Mouse (Mus musculus) heart, embryonic 12.5 days (tissue): ENCODE data around the gene Misp. TPM values are rescaled to one million over a fixed set of nuclear protein-coding genes. Genes with fewer than 3 reads are reported as not detected.

Experiments used
- ATAC-seq: fragments of 200-750 bp; cut with Nextera tagmentation; 2 replicates; pipeline ENCODE4 v1.8.0; 2017; ENCODE audit warnings: moderate TSS enrichment, moderate library complexity; ENCODE audit not compliant: insufficient number of reproducible peaks, low FRiP score
- H3K27ac ChIP-seq: fragments of 300-500 bp; sonication (generic); 2 replicates; pipeline ENCODE4 v1.5.1; 2016; ENCODE audit warnings: mild to moderate bottlenecking, moderate library complexity; ENCODE audit not compliant: poor library complexity, severe bottlenecking
- H3K27me3 ChIP-seq: fragments of 300-500 bp; sonication (generic); replicated peaks from 2 replicates; pipeline ENCODE4 v1.6.1; 2016; ENCODE audit warnings: mild to moderate bottlenecking, moderate library complexity
- H3K36me3 ChIP-seq: fragments of 300-500 bp; sonication (generic); 2 replicates; pipeline ENCODE4 v1.6.1; 2016; ENCODE audit warnings: mild to moderate bottlenecking, moderate library complexity
- H3K4me1 ChIP-seq: fragments of 300-500 bp; sonication (generic); replicated peaks from 2 replicates; pipeline ENCODE4 v1.6.1; 2016; ENCODE audit warnings: mild to moderate bottlenecking
- H3K4me2 ChIP-seq: fragments of 300-500 bp; sonication (generic); 2 replicates; pipeline ENCODE4 v1.6.1; 2016; ENCODE audit warnings: mild to moderate bottlenecking, moderate library complexity
- H3K4me3 ChIP-seq: fragments of 300-500 bp; sonication (generic); 2 replicates; pipeline ENCODE4 v1.5.1; 2016; ENCODE audit warnings: mild to moderate bottlenecking
- H3K9ac ChIP-seq: fragments of 300-500 bp; sonication (generic); 2 replicates; pipeline ENCODE4 v1.6.1; 2016; ENCODE audit warnings: mild to moderate bottlenecking, moderate library complexity
- H3K9me3 ChIP-seq: fragments of 300-500 bp; sonication (generic); replicated peaks from 2 replicates; pipeline ENCODE4 v1.6.1; 2016; ENCODE audit warnings: mild to moderate bottlenecking, moderate library complexity
- WGBS: fragments of 180-500 bp; shearing (Covaris S2); methylation state at CpG from one replicate; pipeline ENCODE4 v1.1.7; 2016; 5-methylcytosine and 5-hydroxymethylcytosine counted together
- polyA plus RNA-seq: library from polyadenylated mRNA; unstranded; fragments of >200 nt; fragmentation: Nextera tagmentation; extraction: Ambion mirVana; gene quantifications from 2 replicates; pipeline ENCODE4 v1.2.1, GENCODE M21; 2016

Gene Misp
- polyA plus RNA-seq, 1 experiment from 2014 or later = 0.40 TPM

- WGBS = 40% methylated on average over 6 of the region's 6 CpGs
- Histone ChIP-seq H3K36me3 (peaks cover 11% of the 10 kb centered on the region), H3K4me2 (0 out of 2 replicates have a peak overlapping the region, but pooled peaks have one; percentile 11), H3K4me3 (no peak overlapping the region), H3K27me3 (no peaks in the 10 kb centered on the region; the same call in 1 of the 2 replicates), H3K4me1 (peaks cover 27% of the 10 kb centered on the region), H3K9ac (no peak overlapping the region), H3K9me3 (no peaks in the 10 kb centered on the region), H3K27ac (peak overlapping the region; percentile 32; the same call in 1 of the 2 replicates)
- ATAC-seq = peak; percentile 44
Observed at GRCm38 (mm10) chr10:79824413-79824812, 3.6 kb downstream of the Misp start.

GRCm38 (mm10) chr10:79831583-79831982 is 10.8 kb downstream of the Misp start:
- Histone ChIP-seq H3K27ac (no peak overlapping the region), H3K4me1 (peaks cover 6% of the 10 kb centered on the region; the same call in 1 of the 2 replicates), H3K4me2 (no peak overlapping the region), H3K27me3 (no peaks in the 10 kb centered on the region; the same call in 1 of the 2 replicates), H3K9me3 (no peaks in the 10 kb centered on the region), H3K4me3 (no peak overlapping the region), H3K9ac (no peak overlapping the region), H3K36me3 (no peaks in the 10 kb centered on the region)
- ATAC-seq = no peak
- 84% methylated on average over 3 of the region's 3 CpGs for WGBS

- Histone ChIP-seq H3K4me2 (no peak overlapping the region), H3K36me3 (no peaks in the 10 kb centered on the region), H3K9me3 (peaks cover 4% of the 10 kb centered on the region; the same call in 1 of the 2 replicates), H3K27me3 (no peaks in the 10 kb centered on the region), H3K4me3 (no peak overlapping the region), H3K4me1 (peaks cover 6% of the 10 kb centered on the region; the same call in 1 of the 2 replicates), H3K9ac (peak overlapping the region; percentile 26; the same call in 1 of the 2 replicates), H3K27ac (no peak overlapping the region)
- ATAC-seq = no peak
- WGBS = 65% methylated on average over 7 of the region's 7 CpGs
Observed at GRCm38 (mm10) chr10:79832026-79832785, 11.4 kb downstream of the Misp start.

GRCm38 (mm10) chr10:79832786-79833181 is 12.0 kb downstream of the Misp start:
- no peaks in the 10 kb centered on the region for H3K36me3 ChIP-seq
- no peak overlapping the region; the same call in 1 of the 2 replicates for H3K9ac ChIP-seq
- WGBS = 70% methylated on average over 9 of the region's 9 CpGs
- no peak overlapping the region for H3K4me2 ChIP-seq
- no peak for ATAC-seq
- H3K9me3 ChIP-seq = peaks cover 4% of the 10 kb centered on the region; the same call in 1 of the 2 replicates
- no peak overlapping the region for H3K27ac ChIP-seq
- H3K4me1 ChIP-seq = peaks cover 6% of the 10 kb centered on the region; the same call in 1 of the 2 replicates
- H3K4me3 ChIP-seq = no peak overlapping the region
- no peaks in the 10 kb centered on the region for H3K27me3 ChIP-seq

- H3K4me3 ChIP-seq = no peak overlapping the region
- 0 out of 2 replicates have a peak overlapping the region, but pooled peaks have one; percentile 15 for H3K9ac ChIP-seq
- 0 out of 2 replicates have a peak, but pooled peaks have one; percentile 43 for ATAC-seq
- no peaks in the 10 kb centered on the region for H3K36me3 ChIP-seq
- 18% methylated on average over 9 of the region's 9 CpGs for WGBS
- no peaks in the 10 kb centered on the region for H3K27me3 ChIP-seq
- peak overlapping the region; percentile 39; the same call in 1 of the 2 replicates for H3K4me2 ChIP-seq
- H3K27ac ChIP-seq = no peak overlapping the region
- H3K9me3 ChIP-seq = peaks cover 4% of the 10 kb centered on the region; the same call in 1 of the 2 replicates
- peaks cover 6% of the 10 kb centered on the region; the same call in 1 of the 2 replicates for H3K4me1 ChIP-seq
Observed at GRCm38 (mm10) chr10:79834769-79835398, 14.1 kb downstream of the Misp start.

GRCm38 (mm10) chr10:79836918-79837317 is 16.1 kb downstream of the Misp start:
- Histone ChIP-seq H3K27me3 (no peaks in the 10 kb centered on the region), H3K4me3 (no peak overlapping the region), H3K9me3 (peaks cover 4% of the 10 kb centered on the region; the same call in 1 of the 2 replicates), H3K27ac (no peak overlapping the region), H3K9ac (no peak overlapping the region), H3K4me2 (no peak overlapping the region), H3K4me1 (peaks cover 10% of the 10 kb centered on the region; the same call in 1 of the 2 replicates), H3K36me3 (no peaks in the 10 kb centered on the region)
- no peak for ATAC-seq
- WGBS = 91% methylated on average over 3 of the region's 3 CpGs

GRCm38 (mm10) chr10:79838151-79838550 is 17.4 kb downstream of the Misp start:
- no peaks in the 10 kb centered on the region for H3K36me3 ChIP-seq
- no peak overlapping the region for H3K9ac ChIP-seq
- H3K27ac ChIP-seq = no peak overlapping the region
- 62% methylated on average over 2 of the region's 2 CpGs for WGBS
- H3K9me3 ChIP-seq = peaks cover 4% of the 10 kb centered on the region; the same call in 1 of the 2 replicates
- no peak for ATAC-seq
- H3K4me3 ChIP-seq = no peak overlapping the region
- no peaks in the 10 kb centered on the region for H3K27me3 ChIP-seq
- H3K4me2 ChIP-seq = no peak overlapping the region
- H3K4me1 ChIP-seq = peaks cover 22% of the 10 kb centered on the region

GRCm38 (mm10) chr10:79840091-79840490 is 19.3 kb downstream of the Misp start:
- 89% methylated on average over 3 of the region's 3 CpGs for WGBS
- Histone ChIP-seq H3K4me1 (peaks cover 30% of the 10 kb centered on the region), H3K9ac (no peak overlapping the region), H3K27ac (peak overlapping the region; percentile 87), H3K27me3 (no peaks in the 10 kb centered on the region), H3K36me3 (no peaks in the 10 kb centered on the region), H3K4me2 (no peak overlapping the region), H3K9me3 (peaks cover 4% of the 10 kb centered on the region; the same call in 1 of the 2 replicates), H3K4me3 (peak overlapping the region; percentile 52; the same call in 1 of the 2 replicates)
- no peak for ATAC-seq

- H3K9me3 ChIP-seq = peaks cover 4% of the 10 kb centered on the region; the same call in 1 of the 2 replicates
- ATAC-seq = peak; percentile 81
- no peaks in the 10 kb centered on the region for H3K27me3 ChIP-seq
- H3K4me2 ChIP-seq = peak overlapping the region; percentile 89
- peak overlapping the region; percentile 69 for H3K9ac ChIP-seq
- peak overlapping the region; percentile 52 for H3K4me3 ChIP-seq
- peaks cover 31% of the 10 kb centered on the region for H3K4me1 ChIP-seq
- H3K27ac ChIP-seq = peak overlapping the region; percentile 87
- no peaks in the 10 kb centered on the region for H3K36me3 ChIP-seq
- WGBS = under 1% methylated on average over 24 of the region's 24 CpGs
Observed at GRCm38 (mm10) chr10:79840644-79841551, 20.1 kb downstream of the Misp start.

GRCm38 (mm10) chr10:79842322-79842721 is 21.5 kb downstream of the Misp start:
- Histone ChIP-seq H3K4me2 (no peak overlapping the region), H3K9ac (no peak overlapping the region), H3K9me3 (no peaks in the 10 kb centered on the region), H3K36me3 (no peaks in the 10 kb centered on the region), H3K4me3 (no peak overlapping the region), H3K27ac (no peak overlapping the region), H3K4me1 (peaks cover 36% of the 10 kb centered on the region), H3K27me3 (no peaks in the 10 kb centered on the region)
- no peak for ATAC-seq
- WGBS = 67% methylated on average over 3 of the region's 3 CpGs
